ENCODE assay signal across 8 mouse cellular contexts in genomic region chrX:143736035-143736434, GRCm38 (mm10).
DNase-seq lines count a peak whose midpoint lies in the region; ATAC-seq and TF ChIP-seq lines count a peak whose summit lies in the region.

No protein-coding gene starts in this region.

- no peaks in the 10 kb centered on the region for H3K4me1 ChIP-seq in forebrain, embryonic 14.5 days (ENCODE audit: control insufficient read depth, insufficient read depth, low read length)
- H3K4me1 ChIP-seq in forebrain, embryonic 16.5 days (replicated peaks; ENCODE audit: control insufficient read depth, insufficient read depth, low read length) = no peaks in the 10 kb centered on the region
- H3K4me1 ChIP-seq in lung, postnatal 0 days (ENCODE audit: insufficient read depth, low read depth, low read length) = no peaks in the 10 kb centered on the region

- peak; percentile 46 for DNase-seq in forebrain, embryonic 14.5 days (ENCODE audit: low spot score)
- DNase-seq in left cerebral cortex, postnatal 4 days = peak; percentile 17
- DNase-seq in left cerebral cortex, adult 9 months (ENCODE audit: low spot score in 2 of 2) = no peak
- peak; percentile 46 for DNase-seq in ZHBTc4 (ENCODE audit: low read depth, low spot score)
- peak; percentile 44 for DNase-seq in lung, postnatal 0 days (ENCODE audit: low spot score)
- DNase-seq in urinary bladder, adult 18-20 months (ENCODE audit: low spot score in 2 of 2) = no peak
- no peak for DNase-seq in thymus, postnatal 25 days

- no peaks in the 10 kb centered on the region for H3K9me3 ChIP-seq in forebrain, embryonic 14.5 days (replicated peaks; ENCODE audit: control insufficient read depth, low read length)
- no peaks in the 10 kb centered on the region for H3K9me3 ChIP-seq in forebrain, embryonic 16.5 days (ENCODE audit: control insufficient read depth, low read length)
- no peaks in the 10 kb centered on the region for H3K9me3 ChIP-seq in lung, postnatal 0 days (ENCODE audit: low read length)

- H3K27me3 ChIP-seq in forebrain, embryonic 14.5 days (replicated peaks; ENCODE audit: control insufficient read depth, insufficient read depth, low read length) = no peaks in the 10 kb centered on the region
- no peaks in the 10 kb centered on the region for H3K27me3 ChIP-seq in forebrain, embryonic 16.5 days (replicated peaks; ENCODE audit: control insufficient read depth, insufficient read depth, low read length)
- no peaks in the 10 kb centered on the region for H3K27me3 ChIP-seq in lung, postnatal 0 days (replicated peaks; ENCODE audit: insufficient read depth, low read length)

- intact Hi-C loops in left cerebral cortex, postnatal 4 days (cut with DNase I) = loop anchor here (5.0 kb wide), 1 partner anchor 261 kb away; no protein-coding TSS in a partner anchor

- H3K27ac ChIP-seq in forebrain, embryonic 14.5 days (ENCODE audit: low read depth, low read length) = no peak overlapping the region
- no peak overlapping the region for H3K27ac ChIP-seq in forebrain, embryonic 16.5 days (ENCODE audit: low read length)
- H3K27ac ChIP-seq in lung, postnatal 0 days (ENCODE audit: low read length) = no peak overlapping the region

- no peak for TF ChIP-seq EP300 in lung, postnatal 0 days (IDR thresholded peaks at IDR 0.05)

- H3K4me2 ChIP-seq in forebrain, embryonic 14.5 days (ENCODE audit: low read length) = no peak overlapping the region
- no peak overlapping the region for H3K4me2 ChIP-seq in forebrain, embryonic 16.5 days (ENCODE audit: low read length)
- H3K4me2 ChIP-seq in lung, postnatal 0 days (replicated peaks; ENCODE audit: low read depth, low read length) = no peak overlapping the region

- WGBS in forebrain, embryonic 14.5 days = 42% methylated on average over 4 of the region's 4 CpGs
- 39% methylated on average over 4 of the region's 4 CpGs for WGBS in forebrain, embryonic 16.5 days
- 44% methylated on average over 4 of the region's 4 CpGs for WGBS in lung, postnatal 0 days

- peaks cover 6% of the 10 kb centered on the region; the same call in 1 of the 2 replicates for H3K36me3 ChIP-seq in forebrain, embryonic 14.5 days (ENCODE audit: control insufficient read depth, insufficient read depth, low read length)
- H3K36me3 ChIP-seq in forebrain, embryonic 16.5 days (ENCODE audit: control insufficient read depth, insufficient read depth) = no peaks in the 10 kb centered on the region
- no peaks in the 10 kb centered on the region for H3K36me3 ChIP-seq in lung, postnatal 0 days (ENCODE audit: insufficient read depth, low read length)

- peak; percentile 68 for TF ChIP-seq CTCF in lung, postnatal 0 days (IDR thresholded peaks at IDR 0.05)

- ATAC-seq in forebrain, embryonic 14.5 days = peak; percentile 50; the same call in 1 of the 2 replicates
- no peak for ATAC-seq in forebrain, embryonic 16.5 days
- no peak for ATAC-seq in lung, postnatal 0 days

- H3K4me3 ChIP-seq in forebrain, embryonic 14.5 days (ENCODE audit: low read depth, low read length) = no peak overlapping the region
- no peak overlapping the region for H3K4me3 ChIP-seq in forebrain, embryonic 16.5 days (replicated peaks; ENCODE audit: low read length)
- no peak overlapping the region for H3K4me3 ChIP-seq in lung, postnatal 0 days (ENCODE audit: low read depth, low read length)

- no peak overlapping the region for H3K9ac ChIP-seq in forebrain, embryonic 14.5 days (ENCODE audit: low read length)
- no peak overlapping the region for H3K9ac ChIP-seq in forebrain, embryonic 16.5 days (replicated peaks; ENCODE audit: low read depth, low read length)
- no peak overlapping the region for H3K9ac ChIP-seq in lung, postnatal 0 days (replicated peaks; ENCODE audit: low read depth)

Comparison
In these comparisons a context has a peak if more than half of its experiments do, and no peak if none do; other contexts are left out.
1. DNase-seq: peak in forebrain, embryonic 14.5 days (single experiment), left cerebral cortex, postnatal 4 days (single experiment), ZHBTc4 (single experiment) and lung, postnatal 0 days (single experiment); none in left cerebral cortex, adult 9 months (0 of 2), urinary bladder, adult 18-20 months (0 of 2) and thymus, postnatal 25 days (single experiment).